Mouse (Mus musculus) urinary bladder, adult 18-20 months (tissue): Measurements from ENCODE around the gene Lag3.

Experiments
- DNase-seq, 2 experiments: peaks; one replicate each; pipeline ENCODE4 v3.0.0; 2022; ENCODE audit warnings: low spot score in 2 of 2, mixed read lengths in 2 of 2

The Lag3 gene

DNA sequence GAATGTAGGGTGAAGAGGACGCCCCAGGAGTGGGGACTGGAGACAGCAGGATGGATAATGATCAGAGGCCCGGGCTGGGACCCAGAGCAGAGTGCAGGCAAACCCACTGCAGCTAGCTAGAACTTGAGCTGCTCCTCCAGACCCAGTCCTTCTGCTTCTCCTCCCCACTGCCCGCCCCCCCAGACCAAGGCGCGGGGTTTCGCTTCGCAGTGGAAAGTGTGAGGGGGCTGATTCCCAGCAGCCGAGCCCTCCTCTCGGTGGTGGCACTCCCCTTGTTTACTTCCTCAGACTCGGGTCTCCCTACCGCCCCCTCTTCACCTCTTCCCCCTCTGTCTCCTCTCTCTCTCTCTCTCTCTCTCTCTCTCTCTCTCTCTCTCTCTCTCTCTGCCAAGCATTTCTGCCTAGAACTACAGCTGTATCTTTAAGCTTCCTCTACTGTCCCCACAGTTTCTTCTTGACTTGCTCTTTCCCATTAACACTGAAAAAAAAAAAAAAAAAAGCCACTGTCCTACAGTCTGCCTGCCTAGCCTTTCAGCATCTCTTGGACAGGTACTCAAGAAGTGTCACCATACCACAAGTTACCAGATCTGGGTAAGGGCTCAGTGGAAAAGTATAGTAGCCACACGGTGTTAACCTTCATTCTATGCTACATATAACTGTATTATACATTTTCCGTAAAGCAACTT lies at the start of gene Lag3:
Gene Lag3, minus strand, starts transcription at position 173 of the 686 bp plus-strand sequence.
- no peak for DNase-seq

DNA sequence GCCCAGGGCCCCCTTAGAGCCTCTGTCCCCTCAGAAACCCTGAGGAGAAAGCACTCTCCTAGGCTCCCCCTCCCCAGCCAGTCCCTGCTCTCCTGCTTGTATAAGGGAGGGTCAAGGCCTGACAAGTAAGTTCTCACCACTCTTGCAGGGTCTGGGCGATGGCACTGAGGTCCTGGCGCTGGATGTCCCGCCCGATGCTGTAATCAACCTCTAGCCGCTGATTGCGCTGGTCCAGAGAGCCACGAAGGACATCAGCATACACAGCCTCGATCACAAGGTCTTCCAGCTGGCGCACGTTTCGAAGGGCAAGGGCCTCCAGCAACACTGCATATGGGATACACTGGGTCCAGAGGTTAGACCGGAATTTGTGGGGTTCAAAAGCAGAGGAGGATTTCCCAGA lies 49.5 kb upstream of the Lag3 start:
- no peak for DNase-seq

DNA sequence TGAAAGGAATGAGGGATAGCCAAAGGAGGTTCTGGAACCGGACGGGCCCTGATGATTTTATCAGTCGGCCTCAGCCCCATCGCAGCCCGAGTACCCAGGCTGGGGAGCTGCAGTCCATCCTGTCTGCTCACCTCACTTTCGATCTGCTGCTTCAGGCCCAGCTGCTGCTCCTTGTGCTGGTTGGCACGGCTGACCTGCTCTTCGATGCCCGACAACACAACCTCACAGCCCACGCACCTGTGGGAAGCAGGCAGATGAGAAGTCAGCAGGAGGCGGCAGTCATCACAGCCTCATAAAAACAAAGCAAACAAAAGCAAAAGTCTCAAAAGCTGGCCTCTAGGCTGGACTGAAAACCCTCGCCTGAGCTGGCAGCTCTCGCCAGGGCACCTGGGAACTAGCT lies 48.5 kb upstream of the Lag3 start:
- DNase-seq = no peak

DNA sequence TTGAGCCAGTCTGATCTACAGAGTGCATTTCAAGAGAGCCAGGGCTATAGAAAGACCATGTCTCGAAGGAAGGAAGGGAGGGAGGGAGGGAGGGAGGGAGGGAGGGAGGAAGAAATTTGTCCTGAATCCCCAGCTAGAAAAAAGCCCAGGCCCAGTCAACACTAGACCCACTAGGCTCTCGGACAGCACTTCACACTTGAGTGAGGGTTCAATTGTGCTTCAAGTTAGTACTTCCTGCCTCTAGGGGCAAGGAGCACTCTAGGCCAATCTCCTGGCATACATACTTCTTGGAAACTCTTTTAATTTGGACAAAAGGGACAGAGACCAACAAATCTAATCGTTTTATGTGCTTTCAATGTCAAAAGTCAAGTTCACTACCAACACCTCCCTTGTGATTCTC lies 46.6 kb upstream of the Lag3 start:
- DNase-seq = no peak

DNA sequence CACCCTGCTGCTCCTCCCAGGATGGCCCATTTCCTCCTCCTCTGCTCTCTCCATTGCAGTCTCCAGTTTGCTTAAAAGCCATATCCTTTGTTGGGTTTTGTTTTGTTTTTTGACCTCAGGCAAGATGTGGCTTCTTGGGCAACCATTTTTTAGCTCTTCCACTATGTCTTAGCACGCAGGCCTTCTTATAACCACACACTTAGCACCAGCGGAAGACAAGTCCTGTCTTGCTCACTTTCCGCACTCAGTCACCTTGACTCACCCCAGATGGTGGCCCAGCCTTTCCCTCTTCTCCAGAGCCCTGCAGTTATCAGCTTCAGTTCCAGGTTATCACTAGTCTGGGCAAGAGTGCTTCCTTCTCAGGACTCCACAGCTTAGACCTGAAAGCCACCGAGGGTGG lies 43.7 kb upstream of the Lag3 start:
- no peak for DNase-seq

DNA sequence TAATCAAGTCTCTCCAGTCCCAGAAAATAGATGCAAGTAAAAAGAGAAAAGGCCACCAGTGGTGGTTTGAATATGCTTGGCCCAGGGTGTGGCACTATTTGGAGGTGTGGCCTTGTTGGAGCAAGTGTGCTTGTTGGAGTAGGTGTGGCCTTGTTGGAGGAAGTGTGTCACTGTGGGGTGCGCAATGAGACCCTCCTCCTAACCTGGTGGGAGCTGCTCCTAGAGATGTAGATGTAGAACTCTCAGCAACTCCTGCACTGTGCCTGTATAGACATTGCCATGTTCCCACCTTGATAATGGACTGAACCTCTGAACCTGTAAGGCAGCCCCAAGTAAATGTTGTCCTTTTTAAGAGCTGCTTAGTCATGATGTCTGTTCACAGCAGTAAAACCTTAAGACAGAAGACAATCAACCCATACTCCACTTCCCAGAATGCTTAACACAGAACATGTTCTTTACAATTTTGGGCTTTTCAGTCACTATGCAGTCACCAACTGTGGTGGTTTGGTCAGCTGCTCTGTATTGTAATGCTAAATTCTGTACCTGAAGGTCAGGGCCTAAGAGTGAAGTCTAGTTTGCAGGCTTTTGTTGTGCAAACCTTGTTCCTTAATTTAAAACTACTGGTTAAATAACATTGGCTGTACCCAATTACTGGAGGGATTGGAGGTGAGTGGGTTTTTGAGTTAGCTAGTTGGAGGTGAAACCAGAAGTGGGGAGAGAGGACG lies 42.6 kb upstream of the Lag3 start:
- no peak for DNase-seq

DNA sequence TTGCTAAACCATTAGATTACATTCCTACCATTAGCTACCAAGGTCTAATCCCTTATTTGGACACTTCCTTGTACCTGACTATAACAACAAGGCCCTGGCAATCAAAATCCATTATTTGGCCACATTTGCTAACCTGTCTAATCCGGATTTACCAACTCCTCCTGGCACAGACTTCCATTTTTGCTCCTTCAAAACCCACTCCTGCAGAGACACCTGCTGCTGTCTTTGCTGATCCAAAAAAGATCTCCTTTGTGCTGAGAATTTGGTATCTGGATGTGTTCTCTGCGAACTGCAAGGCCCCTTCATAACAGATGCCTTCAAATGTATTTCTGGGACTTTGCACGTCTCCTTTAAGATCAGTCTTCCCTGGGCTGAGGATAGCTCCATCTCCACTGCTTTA lies 32.0 kb upstream of the Lag3 start:
- DNase-seq = no peak

DNA sequence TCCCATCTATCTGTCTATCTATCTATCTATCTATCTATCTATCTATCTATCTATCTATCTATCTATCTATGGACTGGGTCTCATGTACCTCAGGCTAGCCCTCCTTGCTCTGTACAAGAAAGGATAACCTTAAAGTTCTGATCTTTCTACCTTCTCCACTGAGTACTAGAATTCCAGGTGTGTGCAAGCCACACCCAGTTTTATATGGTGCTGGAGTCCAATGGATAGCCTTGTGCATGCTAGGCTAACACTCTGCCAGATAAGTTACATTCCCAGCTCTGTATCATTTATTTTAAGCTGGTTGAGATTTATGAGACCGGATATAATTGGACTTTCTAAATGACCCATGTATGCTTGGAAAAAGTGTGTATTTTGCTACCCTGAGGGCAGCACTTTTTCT lies 30.2 kb upstream of the Lag3 start:
- no peak for DNase-seq

DNA sequence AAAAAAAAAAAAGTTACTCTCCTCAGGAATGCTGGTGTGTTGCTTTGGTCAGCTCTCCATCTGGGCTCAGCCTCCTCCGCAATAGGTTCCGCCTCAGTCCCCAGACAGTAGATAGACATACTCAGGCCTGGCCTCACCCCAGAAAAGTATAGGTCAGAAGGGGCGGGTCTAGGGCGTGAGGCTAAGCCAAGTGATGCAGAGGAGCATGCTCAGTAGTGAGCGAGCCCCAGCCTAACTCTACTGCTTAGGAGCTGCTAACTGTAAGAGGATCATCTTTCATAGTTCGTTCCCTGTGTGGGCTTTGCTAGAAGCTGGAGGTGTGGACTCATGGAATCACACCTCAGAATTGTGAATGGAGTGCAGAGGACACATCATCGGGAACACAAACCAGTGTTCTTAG lies 27.0 kb upstream of the Lag3 start:
- no peak for DNase-seq

DNA sequence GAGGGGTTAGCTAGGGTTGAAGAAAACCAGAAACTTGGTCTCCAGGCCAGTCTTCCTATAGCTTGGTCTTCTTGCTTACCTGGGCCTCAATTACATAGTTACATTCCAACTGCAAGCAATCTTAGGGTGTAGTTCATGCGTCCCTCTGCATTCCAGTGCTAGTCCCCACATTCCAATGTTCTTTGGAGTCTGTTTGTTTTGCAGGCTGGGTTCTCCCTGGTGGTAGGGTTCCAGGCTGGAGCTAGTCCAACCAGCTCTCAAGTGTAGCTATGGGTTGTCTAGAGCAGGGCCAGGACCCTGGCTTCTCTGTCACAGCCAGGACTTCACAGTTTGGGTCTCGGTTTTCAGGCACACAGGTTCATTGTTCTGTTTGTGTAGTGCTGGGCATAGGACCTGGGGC lies 26.0 kb upstream of the Lag3 start:
- no peak for DNase-seq

DNA sequence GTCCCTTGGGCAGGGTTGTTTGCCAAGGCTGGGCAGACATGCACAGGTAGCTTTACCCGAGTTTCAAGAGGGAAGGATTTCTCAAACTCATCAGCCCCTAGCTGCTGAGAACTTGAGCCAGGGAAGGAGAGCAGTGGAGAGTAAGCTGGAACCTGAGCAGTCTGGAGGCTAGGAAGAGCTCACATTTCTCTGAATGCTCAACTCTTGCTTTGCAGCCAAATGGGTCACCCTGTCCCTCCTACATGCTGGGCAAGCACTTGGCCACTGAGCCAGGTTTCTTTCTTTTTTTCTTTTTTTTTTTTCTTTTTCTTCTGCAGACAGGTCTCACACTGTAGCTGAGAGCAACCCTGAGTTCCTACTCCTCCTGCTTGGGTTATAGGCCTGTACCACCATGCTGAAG lies 25.2 kb upstream of the Lag3 start:
- no peak for DNase-seq

DNA sequence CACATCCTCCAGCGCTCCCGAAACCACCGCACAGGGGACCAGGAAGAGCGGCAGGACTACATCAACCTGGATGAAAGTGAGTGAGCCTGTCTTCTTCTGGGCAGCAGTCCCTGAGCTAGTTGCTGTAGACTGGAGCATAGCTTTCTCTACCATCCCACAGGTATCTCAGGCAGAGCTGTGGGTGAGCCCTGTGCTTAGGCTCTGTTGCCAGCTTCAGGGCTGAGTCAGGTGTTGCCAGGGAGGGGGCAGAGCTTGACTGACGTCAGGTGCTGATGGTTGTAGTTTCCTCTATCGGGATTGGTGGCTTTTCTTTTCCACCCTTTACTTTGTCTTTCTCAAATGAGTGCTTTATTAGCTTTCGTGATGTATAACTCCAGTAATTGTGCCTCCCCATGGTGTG lies 23.2 kb upstream of the Lag3 start:
- no peak for DNase-seq

DNA sequence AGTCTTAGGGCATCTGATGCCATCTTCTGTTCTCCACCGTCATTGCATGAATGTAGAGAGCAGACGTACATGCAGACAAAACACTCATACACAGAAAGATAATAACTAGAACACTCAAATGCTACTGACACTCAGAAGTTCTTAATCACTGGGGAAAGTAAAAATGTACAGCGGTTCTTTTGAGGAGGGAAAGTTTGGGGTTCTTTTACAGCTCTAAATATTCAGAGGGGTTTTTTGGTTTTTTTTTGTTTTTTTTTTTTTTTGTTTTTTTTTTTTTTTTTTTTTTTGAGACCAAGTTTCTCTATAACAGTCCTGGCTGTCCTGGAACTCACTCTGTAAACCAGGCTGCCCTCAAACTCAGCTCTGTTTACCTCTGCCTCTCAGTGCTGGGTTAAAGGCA lies 21.6 kb upstream of the Lag3 start:
- no peak for DNase-seq

DNA sequence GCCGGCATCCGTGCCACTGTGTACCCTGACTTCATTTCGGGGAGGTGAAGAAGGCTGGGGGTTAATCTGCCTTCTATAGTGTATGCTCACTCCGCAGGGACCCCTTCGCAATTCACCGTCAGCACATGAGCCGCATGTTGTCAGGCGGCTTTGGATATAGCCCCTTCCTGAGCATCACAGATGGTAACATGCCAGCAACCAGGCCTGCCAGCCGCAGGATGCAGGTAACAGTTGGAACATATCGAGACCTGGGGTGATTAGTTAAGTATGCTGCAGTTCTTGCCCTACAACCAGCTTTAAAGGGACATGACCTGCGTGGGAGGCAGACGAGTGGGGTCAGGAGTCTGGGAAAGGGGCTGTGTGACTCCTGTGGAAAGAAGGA lies 20.8 kb upstream of the Lag3 start:
- no peak for DNase-seq

DNA sequence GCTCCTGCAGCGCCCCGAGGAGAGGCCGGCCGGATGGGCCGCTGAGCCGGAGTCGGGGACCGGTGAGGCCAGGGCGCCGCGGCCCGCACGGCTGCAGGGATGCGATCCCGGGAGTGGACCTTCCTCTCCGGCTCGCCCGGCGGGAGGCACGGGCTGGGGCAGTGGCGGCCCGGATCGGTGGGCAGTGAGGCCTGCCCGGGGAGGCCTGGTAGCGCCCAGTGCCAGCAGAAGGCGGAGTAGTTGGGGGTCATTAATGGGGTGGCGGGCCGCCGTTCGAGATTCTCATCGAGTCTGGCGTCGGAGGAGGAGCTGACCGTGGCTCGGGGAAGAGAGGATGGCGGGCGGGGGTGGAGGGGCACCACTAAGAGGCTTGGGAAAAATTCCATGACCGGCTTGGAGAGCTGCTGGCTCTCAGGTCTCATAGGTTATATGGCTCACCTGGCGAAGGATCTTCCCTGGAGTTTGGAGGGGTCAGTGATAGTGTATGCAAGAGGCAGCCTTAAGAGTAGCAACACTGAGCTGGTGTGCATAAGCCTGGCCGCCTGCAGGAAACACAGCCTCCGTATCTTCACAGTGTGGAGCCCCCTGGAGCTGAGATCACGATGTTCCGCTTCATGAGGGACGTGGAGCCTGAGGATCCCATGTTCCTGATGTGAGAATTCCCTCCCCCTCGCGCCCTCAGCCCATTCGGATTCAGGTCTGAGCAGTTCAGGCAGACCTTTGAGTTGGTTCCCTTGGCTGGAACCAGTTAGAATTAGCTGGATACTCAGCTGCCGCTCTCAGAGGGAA lies 20.2 kb upstream of the Lag3 start:
- no peak for DNase-seq

DNA sequence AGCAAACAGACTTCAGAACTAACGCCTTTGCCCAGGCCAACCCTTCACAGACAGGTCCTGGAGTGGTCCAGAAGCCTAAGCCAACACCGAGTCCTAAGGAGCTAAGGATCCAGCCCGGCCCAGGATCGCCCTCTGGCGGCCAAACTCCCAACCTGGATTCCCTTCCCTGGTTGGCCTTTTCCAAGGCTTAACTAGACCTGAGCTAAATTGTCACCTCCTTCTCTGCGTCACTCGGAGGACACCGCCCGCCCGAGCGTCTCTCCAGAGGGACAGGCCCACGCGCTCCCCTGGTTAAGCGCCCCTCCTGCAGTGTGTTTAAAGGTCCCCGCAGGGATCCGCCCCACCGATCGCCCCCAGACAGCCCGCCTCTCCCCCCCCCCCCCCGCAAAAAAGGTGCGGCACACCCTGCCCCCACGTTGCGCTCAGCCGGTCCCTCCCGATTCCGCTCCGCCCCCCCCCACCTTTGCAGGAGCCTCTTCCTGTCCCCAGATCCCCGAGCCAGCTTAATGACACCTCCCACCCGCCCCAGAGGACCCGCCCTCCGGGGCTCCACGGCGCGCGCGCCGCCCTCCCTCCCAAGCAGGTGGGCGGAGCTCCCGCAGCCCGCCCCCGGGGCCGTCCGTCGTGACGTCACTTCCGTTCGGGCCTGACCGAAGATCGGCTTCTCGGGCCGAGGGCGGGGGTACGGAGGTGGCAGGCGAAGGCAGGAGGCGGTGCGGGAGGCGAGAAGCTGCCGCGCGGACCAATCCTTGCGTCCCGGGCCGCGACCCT lies 19.4 kb upstream of the Lag3 start, which contains the start of gene Mlf2:
Gene Mlf2, plus strand, starts transcription at position 633 of the 771 bp plus-strand sequence.
- peak; percentile 98 to 99 for DNase-seq

DNA sequence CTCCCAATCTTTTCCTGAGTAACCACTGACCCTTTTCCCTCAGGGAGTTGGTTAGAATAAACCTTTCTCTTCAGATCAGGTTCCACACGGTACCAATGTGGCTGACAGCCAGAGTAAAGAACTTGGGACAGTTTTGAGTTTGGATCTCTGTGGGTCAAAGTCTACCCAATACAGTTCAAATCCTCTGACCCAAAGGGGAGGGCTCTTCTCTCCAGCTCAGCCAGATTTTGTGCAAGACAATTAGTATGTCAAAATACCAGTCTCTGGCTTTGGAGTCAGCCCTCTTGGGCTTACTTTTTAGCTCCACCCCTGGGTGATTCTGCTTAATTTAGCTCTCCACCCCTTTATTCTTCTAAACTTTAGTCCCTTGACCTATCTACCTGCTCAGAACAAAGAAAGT lies 18.7 kb upstream of the Lag3 start:
- no peak for DNase-seq

DNA sequence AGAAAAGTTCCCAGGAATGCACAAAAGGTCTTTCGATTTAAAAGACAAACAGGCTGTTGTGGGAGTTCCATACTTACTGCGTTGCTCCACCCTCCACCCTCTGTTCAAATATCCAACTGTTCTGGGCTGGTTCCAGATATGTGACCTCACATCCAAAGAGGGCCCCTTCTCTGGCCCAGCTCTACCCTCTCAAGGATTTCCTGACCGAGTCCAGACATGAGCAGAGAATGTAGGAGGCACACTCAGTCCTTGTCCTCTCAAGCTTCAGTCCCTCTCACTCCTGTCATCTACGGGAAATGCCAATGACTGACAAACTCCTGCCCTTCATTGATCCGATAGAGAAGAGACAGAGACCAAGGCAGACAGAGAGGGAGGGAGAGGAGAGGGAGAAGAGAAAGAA lies 14.4 kb upstream of the Lag3 start:
- no peak for DNase-seq

DNA sequence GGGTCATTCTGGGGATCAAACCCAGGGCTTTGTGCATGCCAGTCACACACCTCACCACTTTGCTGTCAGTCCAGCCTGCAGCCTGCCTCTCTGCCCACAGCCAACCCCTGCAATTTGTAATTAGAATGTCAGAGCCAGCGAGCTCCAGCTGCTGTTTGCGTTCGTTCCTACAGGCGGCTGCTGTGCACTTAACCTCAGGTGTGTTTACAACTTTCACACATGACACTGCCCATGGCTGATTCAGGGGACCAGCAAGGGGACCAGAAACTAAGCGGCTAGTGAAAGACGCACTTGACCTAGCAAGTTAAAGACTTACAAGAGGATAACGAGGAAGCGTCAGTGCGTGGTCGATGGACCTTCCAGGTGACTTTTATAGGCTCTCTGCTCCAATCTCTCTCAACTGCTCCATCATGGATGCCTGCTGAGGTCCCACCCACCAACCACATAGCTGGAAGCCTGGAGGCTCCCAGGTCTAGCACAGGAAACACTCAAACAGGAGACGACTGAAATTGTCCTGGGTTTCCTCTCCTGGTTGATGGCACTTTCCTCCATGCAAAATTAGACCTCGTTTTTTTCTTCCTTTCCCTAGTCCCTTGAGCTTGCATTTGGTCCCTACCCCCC lies 13.8 kb upstream of the Lag3 start:
- DNase-seq = no peak

DNA sequence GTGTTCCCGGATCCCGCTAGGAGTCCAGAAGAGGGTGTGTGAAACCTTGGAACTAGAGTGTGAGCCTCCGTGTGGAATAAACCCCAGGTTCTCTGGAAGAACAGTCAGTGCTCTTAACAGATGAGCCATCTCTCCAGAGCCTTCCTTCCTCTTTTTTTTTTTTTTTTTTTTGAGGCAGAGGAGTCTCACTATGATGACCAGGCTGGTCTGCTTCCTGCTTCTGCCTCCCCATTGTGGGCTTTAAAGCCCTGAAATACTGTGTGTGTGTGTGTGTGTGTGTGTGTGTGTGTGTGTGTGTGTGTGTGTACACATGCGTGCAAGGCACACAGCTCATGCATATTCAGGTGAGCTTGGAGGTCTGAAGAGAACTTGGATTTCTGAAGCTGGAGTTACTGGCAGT lies 10.0 kb upstream of the Lag3 start:
- no peak for DNase-seq

DNA sequence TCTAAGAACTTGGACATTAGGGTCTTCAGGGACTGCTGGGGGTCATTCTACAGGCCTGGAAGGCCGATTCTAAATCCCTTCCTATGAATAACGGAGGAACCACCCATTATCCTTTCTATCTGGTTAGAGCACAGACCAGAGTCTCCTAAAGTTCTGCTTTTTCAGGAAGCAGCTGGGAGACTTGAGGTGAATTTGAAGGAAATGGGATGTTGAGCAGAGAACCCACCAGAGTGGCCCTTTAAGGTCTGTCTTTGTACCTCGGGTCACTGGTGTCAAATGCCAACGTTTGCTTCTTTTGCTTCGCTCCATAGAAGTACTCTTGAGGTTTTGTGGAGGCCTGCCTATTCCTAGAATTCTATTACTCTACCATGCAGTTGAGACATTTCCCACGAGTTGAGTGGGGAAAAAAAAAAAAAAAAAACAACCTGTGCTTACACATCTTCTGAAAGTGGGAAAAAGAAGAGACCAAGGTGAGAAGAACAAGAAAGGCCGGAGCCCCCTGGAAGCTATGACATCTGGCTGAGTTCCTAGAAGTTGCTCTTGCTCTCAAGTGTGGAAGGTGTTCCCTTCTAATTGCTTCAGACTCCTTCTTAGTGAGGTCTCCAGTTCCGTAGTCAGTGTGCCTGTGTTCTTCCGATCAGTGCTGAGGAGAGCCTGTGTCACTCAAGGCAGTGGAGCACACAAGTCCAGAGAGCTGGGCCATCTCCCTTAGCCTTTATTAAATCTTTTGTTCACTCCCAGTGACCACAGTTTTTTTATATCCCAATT lies 9.0 kb upstream of the Lag3 start:
- no peak for DNase-seq
